Mouse (Mus musculus) thymus, postnatal 36 days (tissue): ENCODE measurements around the gene Ano1.

Source experiments
- DNase-seq, 2 experiments: peaks; one replicate each; pipeline ENCODE4 v3.0.0; 2022; ENCODE audit warnings: mixed read lengths in 2 of 2

Ano1 gene

GRCm38 (mm10) chr7:144751833-144752232 lies at the start of gene Ano1:
TSS of gene Ano1 (minus strand) at chr7:144751974.
- no peak for DNase-seq

GRCm38 (mm10) chr7:144798471-144798870 lies 46.7 kb upstream of the Ano1 start:
- no peak for DNase-seq

GRCm38 (mm10) chr7:144796986-144797735 lies 45.4 kb upstream of the Ano1 start:
- DNase-seq, result no peak

- DNase-seq, result no peak
These were observed 44.3 kb upstream of the Ano1 start for GRCm38 (mm10) chr7:144795976-144796474.

GRCm38 (mm10) chr7:144793296-144793695 lies 41.5 kb upstream of the Ano1 start:
- no peak for DNase-seq

GRCm38 (mm10) chr7:144791426-144791825 lies 39.7 kb upstream of the Ano1 start:
- no peak for DNase-seq

GRCm38 (mm10) chr7:144789601-144790556 lies 38.1 kb upstream of the Ano1 start:
- no peak for DNase-seq

- DNase-seq, result no peak
These were observed 36.9 kb upstream of the Ano1 start for GRCm38 (mm10) chr7:144788631-144789030.

GRCm38 (mm10) chr7:144787501-144787900 lies 35.7 kb upstream of the Ano1 start:
- DNase-seq, result no peak

GRCm38 (mm10) chr7:144786571-144786970 lies 34.8 kb upstream of the Ano1 start:
- DNase-seq, result no peak

- no peak for DNase-seq
These were observed 32.4 kb upstream of the Ano1 start for GRCm38 (mm10) chr7:144784176-144784575.

GRCm38 (mm10) chr7:144782402-144782801 lies 30.6 kb upstream of the Ano1 start:
- no peak for DNase-seq

- no peak for DNase-seq
These were observed 29.6 kb upstream of the Ano1 start for GRCm38 (mm10) chr7:144781337-144781736.

GRCm38 (mm10) chr7:144780190-144780589 lies 28.4 kb upstream of the Ano1 start:
- no peak for DNase-seq

GRCm38 (mm10) chr7:144779691-144780090 lies 27.9 kb upstream of the Ano1 start:
- DNase-seq, result no peak

GRCm38 (mm10) chr7:144777805-144778204 lies 26.0 kb upstream of the Ano1 start:
- no peak for DNase-seq

GRCm38 (mm10) chr7:144775804-144776447 lies 24.2 kb upstream of the Ano1 start:
- peak; percentile 55 to 64 for DNase-seq

- no peak for DNase-seq
These were observed 23.4 kb upstream of the Ano1 start for GRCm38 (mm10) chr7:144775214-144775613.

GRCm38 (mm10) chr7:144774283-144774682 lies 22.5 kb upstream of the Ano1 start:
- DNase-seq, result no peak

GRCm38 (mm10) chr7:144770116-144770515 lies 18.3 kb upstream of the Ano1 start:
- DNase-seq, result no peak

- DNase-seq, result no peak
These were observed 17.8 kb upstream of the Ano1 start for GRCm38 (mm10) chr7:144769434-144770080.

GRCm38 (mm10) chr7:144768845-144769244 lies 17.1 kb upstream of the Ano1 start:
- no peak for DNase-seq
